Mouse (Mus musculus) urinary bladder, postnatal 10 days (tissue): Measurements from ENCODE around the gene Fbxl17.

Experiments
- DNase-seq: peaks from one replicate; pipeline ENCODE4 v3.0.0; 2022; ENCODE audit warnings: low spot score

Fbxl17 gene

DNA sequence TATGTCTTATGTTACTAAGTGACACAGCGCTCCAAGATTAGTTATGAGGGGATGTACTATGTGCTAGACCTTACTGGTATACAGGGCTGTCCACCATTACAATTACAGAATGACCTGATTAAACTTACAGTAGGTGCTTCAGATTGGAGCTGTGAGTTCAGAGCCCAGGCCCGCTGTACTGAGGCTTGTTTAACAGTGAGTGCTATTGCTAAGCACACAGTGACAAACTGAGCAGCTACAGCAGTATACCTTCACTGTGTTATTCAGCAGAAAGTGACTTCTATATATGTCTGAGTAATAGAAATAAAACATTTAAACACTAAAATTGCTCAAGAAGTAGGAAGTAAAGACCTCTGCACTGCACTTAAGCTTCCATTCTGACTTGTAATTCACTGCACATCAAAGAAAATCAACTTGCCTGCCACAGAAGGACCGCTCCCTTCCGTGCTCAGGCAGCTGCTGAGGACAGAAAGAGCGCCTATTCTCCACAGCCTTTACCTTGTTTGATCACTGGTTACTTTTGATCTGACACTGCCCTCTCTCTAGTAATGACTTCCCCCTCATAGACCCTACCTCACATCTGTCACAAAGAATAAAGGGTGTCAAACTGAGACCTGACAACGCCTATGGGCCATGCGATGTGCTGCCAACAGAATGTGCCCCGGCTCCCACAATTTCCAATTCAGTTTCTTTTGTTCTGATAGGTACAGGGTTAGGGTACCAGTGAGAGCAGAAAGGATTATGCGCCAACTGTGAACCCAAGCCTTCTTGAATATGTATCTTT is 39.9 kb downstream of the Fbxl17 start:
- DNase-seq = no peak

DNA sequence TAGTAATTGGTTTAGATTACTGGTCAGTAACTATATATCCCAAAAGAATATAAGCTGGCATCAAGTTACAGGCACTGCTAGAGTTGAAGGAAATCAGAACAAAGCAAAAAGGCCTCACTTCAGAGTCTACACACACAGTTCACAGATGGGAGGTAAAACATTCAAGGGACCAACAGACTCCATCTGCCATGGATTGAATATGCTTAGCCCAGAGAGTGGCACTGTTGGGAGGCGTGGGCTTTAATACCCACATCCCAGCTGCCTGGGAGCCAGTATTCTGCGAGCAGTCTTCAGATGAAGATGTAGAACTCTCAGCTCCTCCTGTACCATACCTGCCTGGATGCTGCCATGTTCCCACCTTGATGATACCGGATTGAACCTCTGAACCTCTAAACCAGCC is 41.8 kb downstream of the Fbxl17 start:
- DNase-seq = no peak

DNA sequence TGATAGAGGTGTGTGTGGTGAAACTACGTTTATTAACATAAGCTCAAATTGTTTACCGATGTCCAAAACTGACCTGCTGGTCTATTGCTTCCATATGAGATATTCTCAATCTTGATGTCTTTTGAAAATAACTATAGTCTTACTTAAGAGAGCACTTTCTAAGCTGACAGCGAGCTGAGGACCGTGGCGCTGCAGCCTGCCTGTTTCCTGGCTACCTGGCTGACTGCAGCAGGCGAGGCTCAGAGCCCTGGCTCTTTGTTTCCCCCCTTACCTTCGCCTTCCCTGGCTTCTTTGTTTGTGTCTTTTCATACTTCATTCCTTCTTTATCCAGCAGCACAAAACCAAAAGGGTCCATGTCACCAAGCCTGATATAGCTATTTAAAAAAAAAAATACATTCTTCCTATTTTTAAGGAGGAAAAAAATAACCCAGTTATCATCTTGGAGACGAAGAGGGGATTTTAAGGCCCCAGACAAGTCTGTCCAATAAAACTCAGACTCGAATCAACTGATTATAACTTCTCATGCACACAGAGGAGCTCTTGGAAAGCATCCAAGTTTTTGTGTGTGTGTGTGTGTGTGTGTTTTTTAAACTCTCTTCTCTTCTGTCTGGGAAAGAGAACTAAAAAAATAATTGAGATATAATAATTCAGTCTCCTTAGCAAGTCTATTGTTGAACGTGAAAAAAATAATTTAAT is 48.4 kb downstream of the Fbxl17 start:
- no peak for DNase-seq

DNA sequence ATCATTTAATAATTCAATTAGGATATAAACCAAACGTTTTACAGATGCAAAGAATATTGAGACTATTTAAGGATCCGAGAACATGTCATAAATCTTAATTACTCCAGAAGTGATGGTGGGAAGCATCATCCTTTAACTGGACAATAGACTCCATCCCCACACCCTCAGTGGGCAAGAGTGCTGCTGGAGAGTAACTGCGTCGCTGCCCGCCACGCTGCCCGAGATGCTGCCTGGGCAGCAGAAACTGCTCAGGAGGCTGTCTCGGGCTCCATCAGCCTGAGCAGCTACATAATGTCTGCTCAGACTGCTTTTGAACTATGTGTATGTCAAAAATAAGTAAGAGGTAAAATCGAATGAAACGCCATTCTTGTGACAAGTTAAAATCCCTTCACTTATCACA is 52.1 kb downstream of the Fbxl17 start:
- DNase-seq = no peak

DNA sequence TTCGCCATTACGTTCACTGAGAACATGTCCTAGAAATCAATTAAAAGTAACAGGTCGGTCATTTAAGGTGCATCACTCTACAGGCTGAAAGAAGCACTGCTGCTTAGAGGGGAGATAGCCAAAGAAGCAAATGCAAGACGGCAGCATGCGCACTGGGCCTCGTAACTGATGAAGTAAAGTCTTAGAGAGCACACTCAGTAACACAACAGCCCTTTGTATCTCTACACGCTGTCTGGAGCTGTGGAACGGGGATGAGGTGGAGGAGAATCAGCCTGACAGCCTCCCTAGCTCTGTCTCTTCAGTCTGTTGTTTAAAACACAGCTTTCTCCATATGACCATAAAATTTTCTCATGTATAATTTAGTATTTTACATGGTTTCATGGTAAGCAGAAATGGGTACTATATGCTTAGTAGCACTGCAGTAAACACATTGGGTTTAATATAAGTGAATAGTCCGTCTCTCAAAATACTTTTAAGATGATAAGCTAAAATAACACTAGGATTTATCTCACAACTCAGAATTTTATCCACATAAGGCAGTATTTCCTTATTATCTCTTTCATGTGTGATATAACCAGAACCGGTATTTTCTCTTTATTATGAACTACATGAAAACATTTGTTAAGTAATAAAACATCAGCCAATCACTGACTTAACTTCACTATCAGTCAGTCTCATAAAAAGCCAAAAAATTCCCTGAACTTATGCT is 52.7 kb downstream of the Fbxl17 start:
- no peak for DNase-seq

DNA sequence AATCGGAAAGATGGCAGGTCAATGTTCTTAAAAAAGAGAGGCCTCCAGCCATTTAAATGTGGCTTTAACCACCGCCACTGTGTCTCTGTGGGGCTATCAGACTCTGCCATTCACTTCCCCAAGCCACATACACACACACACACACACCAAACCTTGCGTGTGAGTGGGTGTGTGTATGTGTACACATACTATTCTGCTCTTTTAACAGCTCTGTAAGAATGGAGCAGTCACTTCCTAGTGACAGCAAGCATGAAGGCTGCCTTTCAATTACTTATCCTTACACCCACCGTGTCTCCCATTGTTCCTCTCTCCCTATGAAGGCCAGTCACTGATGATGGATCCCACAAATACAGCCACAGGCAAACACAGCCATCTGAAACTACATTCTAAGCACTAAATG is 54.6 kb downstream of the Fbxl17 start:
- DNase-seq = no peak

DNA sequence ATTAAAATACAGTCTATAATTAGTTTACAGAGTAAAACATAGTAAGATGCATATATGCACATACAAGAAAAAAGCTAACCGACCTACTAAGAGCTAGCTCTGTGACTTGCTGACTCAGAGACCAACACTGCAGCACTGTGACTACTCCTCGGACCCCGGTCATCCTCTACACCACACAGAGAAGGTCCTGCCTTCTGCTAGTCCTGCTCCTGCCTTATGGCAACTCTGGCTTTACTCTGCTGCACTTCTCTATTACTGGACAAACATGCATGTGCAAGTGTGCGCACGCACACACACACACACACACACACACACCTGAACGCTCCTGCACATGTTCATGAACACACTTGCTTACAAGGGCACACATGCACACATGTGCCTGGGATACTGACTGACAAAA is 62.4 kb downstream of the Fbxl17 start:
- DNase-seq = no peak

DNA sequence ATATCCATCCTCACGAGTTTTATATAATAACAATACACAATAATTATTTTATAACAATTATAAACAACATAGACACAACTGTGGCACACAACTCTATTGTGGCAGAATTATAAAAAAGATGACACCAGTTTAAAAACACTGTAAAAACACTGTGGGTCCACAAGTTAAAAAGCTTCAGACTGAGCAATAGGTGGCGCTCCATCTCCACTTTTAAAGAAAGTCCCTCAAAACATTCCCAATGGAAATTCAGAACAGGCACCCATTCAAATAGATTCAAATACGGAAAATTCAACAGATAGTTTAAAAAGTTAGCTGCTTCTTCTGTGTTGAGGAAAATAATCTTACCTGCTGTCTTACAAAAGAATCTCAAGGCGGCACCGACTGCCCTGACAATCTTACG is 65.7 kb downstream of the Fbxl17 start:
- DNase-seq = no peak

DNA sequence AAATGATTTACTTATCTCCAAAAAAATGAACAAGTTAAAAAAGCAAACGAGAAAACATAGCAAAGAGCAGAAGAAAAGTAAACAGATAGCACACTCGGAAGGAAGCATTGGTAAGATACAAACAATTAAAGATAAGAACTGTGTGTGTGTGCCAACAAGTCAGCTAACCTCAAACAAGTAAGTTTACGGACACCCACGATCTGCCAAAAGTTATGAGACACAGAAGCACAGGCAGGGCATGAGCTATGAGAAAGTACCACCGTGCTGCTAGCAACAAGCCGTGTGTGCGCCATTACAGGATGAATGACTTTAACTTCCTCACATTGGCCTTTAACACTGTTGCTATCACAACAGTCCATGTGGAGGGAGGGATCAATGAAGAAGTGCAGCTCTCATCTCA is 68.2 kb downstream of the Fbxl17 start:
- no peak for DNase-seq

DNA sequence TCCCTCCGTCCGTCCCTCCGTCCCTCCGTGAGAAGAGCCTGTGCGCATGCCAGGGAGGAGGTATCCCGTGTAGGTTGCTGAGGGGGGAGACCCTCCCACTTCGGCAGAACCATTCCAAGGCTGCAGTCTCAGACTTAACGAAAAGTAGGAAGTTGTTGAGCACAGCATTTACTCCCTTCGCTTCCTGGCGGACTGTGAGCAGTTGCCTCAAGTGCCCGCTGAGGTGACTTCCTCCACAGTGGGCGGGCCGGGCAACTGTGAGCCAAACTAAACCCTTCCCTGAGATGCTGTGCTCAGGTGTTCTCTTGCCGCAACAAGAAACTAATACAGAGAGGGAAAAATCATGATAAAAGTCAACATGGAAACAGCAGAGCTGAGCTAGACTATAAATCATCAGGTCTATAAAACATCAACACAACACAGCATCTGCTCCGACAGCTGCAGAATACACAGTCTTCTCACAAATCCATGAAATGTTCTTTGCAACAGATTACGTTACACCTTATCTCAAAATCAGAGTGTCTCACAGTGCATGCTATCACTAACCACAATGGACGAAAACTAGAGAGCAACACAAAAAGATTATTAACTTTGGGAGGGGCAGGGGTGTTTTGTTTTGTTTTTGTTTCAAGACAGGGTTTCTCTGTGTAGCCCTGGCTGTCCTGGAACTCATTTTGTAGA is 69.3 kb downstream of the Fbxl17 start:
- DNase-seq = no peak

DNA sequence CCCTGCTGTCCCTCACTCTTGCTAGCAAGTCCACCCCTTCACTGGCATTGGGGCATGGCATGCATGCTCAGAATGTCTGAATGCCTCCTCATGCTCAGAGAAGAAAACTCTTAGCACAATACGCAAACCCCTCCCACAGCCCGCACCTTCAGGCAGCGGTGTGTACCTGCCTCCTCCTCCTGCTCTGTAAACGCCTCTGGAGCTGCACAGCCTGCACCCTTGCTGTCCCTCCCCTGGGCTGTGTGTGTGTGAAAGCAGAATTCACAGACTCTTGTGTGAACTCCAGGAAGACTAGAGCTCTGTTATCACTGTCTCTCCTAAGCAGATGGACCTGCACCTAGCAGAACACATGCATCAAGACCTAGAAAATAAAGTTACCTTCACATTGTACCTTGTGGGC is 76.0 kb downstream of the Fbxl17 start:
- DNase-seq = no peak

DNA sequence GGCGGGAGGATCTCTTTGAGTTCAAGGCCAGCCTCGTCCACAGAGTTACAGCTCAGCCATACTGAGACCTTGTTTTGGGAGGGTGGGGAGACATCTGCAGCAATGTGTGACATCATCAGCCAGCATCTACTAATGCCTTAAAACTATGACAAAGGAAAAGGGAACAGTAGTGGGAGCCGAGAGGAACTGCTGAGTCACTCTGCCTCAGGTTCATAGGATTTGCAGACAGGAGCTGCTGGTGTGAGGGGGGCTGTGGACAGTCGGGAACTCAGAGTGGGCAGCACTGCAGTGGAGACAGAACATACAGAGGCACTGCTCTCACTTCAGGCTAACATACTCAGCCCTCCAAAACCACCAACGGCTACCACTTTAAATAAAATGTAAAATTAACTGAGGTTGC is 77.1 kb downstream of the Fbxl17 start:
- no peak for DNase-seq

DNA sequence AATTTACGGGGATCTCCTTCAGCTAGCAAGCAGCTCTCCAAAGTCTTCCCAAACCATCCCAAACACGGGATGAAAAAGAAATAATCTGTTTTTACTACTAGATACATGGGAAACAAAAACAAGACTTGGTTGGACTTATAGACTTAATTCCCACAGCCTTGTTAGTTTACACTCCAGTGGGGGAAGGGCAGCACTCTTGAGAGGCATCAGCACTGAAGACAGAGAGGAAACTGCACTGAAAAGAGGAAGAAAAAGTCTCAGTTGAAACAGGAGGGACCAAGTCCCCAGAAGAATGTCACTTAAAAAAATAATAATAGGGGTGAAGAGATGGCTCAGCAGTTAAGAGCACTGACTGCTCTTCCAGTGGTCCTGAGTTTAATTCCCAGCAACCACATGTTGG is 78.0 kb downstream of the Fbxl17 start:
- no peak for DNase-seq

DNA sequence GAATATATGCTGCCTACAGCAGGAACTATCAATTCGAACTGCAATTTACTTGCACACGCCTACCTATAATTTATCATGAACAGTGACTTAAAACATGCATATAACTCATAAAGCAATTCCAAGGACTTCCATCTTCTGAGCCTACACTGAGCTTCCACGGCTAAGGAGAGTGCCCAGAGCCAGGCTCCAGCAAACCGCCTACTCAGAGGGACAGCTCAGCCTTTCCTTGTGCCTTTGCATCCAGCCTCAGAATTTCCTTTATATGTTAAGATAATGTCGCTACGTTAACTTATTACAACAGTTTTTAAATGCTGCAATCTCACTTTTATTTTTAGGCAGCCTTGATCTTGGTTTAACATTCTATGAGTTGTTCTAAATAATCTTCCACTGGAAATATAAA is 80.3 kb downstream of the Fbxl17 start:
- no peak for DNase-seq

DNA sequence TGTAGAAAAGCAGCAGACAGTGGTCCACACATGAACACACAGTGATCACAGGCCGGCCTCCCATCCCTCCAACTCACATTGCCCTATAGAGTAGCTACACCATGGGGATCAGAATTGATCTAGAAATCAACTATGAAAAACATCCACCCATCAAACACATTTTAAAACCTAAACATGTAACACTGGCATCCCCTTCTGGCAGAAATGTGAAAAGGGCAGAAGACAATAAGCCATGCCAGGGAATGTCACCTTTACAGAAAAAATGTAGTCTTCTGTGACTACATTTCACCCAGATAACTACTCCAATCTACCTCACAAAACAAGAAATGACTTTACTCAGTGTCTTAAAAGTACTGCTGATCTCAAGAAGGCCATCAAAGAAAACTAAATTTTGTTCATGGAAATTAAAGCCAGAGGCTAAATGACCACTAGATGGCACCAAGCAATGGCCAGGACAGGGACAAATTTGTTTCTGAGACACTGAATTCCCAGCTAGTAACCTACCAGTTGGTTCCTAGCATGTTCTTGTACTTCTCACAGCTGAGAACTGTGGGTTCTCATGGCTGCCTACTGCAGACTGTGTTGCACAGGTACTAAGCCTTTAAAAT is 85.7 kb downstream of the Fbxl17 start:
- DNase-seq = no peak

DNA sequence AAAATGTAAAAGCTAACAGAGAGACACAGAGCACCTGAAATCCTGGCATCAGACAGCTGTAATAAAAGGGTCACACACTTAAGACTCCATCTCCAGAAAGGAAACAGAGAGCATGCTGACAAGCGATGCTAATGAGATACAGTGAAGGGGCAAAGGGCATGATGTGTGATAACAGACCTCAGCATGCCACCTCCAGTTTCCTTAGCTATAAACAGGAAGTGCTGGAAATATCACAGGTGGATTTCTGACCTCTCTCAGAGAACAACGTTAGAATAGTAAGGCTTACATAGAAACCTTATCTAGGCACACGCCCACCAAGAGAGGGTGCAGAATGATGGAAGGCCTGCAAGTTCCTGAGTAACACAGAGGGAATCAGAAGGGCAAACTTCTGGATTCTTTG is 88.3 kb downstream of the Fbxl17 start:
- no peak for DNase-seq

DNA sequence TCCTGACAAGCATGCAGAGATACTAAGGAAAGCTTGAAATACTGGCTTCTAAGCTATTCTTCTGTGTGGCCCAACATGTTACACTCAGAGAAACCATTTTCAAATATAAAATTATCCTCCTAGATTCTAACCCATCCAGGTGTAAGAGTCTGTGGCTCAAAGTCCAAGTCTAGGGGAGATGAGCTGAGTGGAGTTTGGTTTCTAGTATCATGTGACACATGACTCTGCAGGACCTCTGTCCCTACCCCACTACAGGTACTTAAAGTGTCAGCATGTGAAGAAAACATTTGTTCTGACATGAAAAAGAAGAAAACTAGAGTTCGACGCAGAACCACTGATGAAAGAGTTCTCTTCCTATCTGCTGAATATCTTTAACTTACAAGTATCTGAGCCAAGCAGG is 89.7 kb downstream of the Fbxl17 start:
- no peak for DNase-seq

DNA sequence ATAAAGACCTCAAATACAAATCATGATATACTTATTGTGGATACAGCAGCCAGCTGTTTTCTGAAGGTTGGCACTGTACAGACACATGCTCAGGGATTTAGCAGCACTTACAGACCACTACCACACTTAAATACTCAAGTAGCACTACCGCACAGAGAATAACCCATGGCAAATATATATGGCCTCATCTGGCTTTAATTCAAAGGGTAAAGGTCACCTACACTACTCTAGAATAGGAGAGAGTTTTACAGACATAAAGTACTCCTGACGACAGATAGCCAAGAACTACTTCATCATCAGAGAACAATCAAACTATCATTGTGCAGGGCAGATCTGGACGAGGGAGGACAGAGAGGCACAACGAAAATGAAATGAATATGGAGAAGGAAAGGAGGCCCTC is 93.9 kb downstream of the Fbxl17 start:
- DNase-seq = no peak

DNA sequence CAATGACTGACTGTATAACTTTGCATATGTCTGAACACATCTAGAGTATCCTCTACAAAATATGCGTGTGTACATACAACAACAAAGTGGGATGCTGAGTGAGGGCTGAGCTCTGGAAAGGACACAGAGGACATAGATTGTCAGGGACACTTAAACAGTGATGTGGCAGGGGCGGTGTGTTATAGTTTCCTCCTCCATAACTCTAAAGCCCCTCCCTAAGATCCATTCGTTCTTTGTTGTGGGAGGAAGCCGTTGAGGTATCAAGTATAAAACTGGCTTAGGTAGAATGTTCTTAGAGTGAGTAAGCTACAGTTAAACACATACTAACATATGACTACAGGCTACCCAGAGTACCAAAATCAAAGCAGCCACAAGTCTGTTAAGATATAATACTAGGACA is 94.3 kb downstream of the Fbxl17 start:
- no peak for DNase-seq

DNA sequence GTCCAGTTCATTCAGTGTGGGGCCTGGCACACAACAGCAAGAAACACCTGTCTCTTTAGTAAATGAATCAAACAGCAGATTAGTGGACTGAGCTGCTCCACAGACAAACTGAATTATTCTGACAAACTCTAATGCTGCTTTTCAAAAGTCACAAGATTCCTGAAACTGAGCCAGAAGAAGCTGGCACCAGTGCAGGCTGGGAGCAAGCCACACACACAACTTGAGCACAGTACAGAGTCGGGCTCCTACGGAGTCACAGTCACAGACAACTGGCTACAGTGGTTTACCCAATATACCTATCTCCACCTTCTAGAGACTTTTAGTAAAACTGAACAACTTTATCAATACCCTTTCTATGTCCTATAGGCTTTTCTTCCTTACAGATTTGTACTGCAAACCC is 94.8 kb downstream of the Fbxl17 start:
- no peak for DNase-seq

DNA sequence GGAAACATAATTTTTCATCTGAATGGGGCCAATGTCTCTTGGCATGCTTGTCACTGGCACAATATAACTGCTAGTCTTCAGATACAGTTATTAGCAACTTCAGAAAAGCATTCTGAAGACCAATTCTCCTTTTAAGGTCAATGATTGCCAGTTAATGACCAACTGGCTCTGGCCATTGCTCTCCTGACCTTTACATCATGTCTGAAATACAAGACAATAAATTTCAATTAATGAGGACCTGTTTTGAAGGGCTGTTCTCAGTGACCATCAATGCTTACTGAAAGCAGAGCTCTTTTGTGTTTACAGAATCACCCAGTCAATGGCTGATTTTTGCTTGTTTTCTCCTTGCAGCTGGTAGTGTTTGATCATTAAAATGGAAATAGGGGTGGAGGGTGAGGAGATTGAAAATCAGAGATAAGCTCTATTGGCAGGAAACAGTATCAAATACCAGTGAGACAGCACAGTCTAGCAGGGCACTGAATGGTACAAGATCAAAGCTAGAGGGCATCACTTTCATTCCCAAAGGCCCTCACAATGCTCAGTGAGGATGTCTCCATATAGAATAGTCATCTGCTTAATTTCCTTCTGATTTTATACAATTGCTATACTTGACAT is 95.9 kb downstream of the Fbxl17 start:
- no peak for DNase-seq
